Mouse (Mus musculus) adrenal gland, adult 2 months (tissue): ENCODE measurements around the gene Rnf6. TPM values are rescaled to one million over a fixed set of nuclear protein-coding genes. Genes with fewer than 3 reads are reported as not detected.

Experiments used
- DNase-seq: peaks from one replicate; pipeline ENCODE4 v3.0.0; 2021
- long read RNA-seq: library from polyadenylated mRNA; stranded (forward); transcript quantifications from one replicate; pipeline ENCODE4 v2.0.0, GENCODE M21; 2021
- polyA plus RNA-seq: library from polyadenylated mRNA; depleted of rRNA; stranded (reverse); fragments of >200 nt; gene quantifications from 2 replicates; pipeline ENCODE4 v1.2.3, GENCODE M21; 2012; rRNA removed
- total RNA-seq, 2 experiments: library from RNA; stranded (reverse); gene quantifications; 2 replicates each; pipeline ENCODE4 v1.2.3; 2021

The Rnf6 gene
- total RNA-seq (10 to 100 TPM; 45.4 to 75.7 TPM), polyA plus RNA-seq (7.1 and 9.2 TPM in 2 replicates)
- long read RNA-seq, transcript Rnf6-206 (5 exons, 3,452 nt): major isoform, 30 of 49 reads
- long read RNA-seq, transcript Rnf6-201 (5 exons, 2,388 nt): minor isoform, 6 of 49 reads
- long read RNA-seq, partial matches to known transcripts: 9 of 49 reads
- long read RNA-seq, other reads (novel, unspliced or antisense): 2 of 49 reads

GRCm38 (mm10) chr5:146220879-146221714, at the start of gene Rnf6:
TSS of gene Rnf6 (minus strand) at chr5:146221555.
- DNase-seq: peak; percentile 96

- no peak for DNase-seq
Measured at GRCm38 (mm10) chr5:146270593-146270992, 49.2 kb upstream of the Rnf6 start.

GRCm38 (mm10) chr5:146267776-146268175, 46.4 kb upstream of the Rnf6 start:
- no peak for DNase-seq

- no peak for DNase-seq
Measured at GRCm38 (mm10) chr5:146265934-146266591, 44.7 kb upstream of the Rnf6 start.

- DNase-seq: no peak
Measured at GRCm38 (mm10) chr5:146260003-146260402, 38.6 kb upstream of the Rnf6 start.

GRCm38 (mm10) chr5:146253644-146254043, 32.3 kb upstream of the Rnf6 start:
- DNase-seq: no peak

- DNase-seq: peak; percentile 75
Measured at GRCm38 (mm10) chr5:146251663-146252429, 30.5 kb upstream of the Rnf6 start.

- DNase-seq: no peak
Measured at GRCm38 (mm10) chr5:146250369-146251075, 29.2 kb upstream of the Rnf6 start.

GRCm38 (mm10) chr5:146248746-146249145, 27.4 kb upstream of the Rnf6 start:
- DNase-seq: peak; percentile 64

GRCm38 (mm10) chr5:146247709-146248108, 26.4 kb upstream of the Rnf6 start:
- DNase-seq: no peak

GRCm38 (mm10) chr5:146246386-146246785, 25.0 kb upstream of the Rnf6 start:
- DNase-seq: peak; percentile 75

- DNase-seq: no peak
Measured at GRCm38 (mm10) chr5:146245646-146246370, 24.5 kb upstream of the Rnf6 start.

GRCm38 (mm10) chr5:146245193-146245592, 23.8 kb upstream of the Rnf6 start:
- DNase-seq: no peak

GRCm38 (mm10) chr5:146241202-146241601, 19.8 kb upstream of the Rnf6 start:
- DNase-seq: no peak

- no peak for DNase-seq
Measured at GRCm38 (mm10) chr5:146240771-146241170, 19.4 kb upstream of the Rnf6 start.

GRCm38 (mm10) chr5:146238274-146238673, 16.9 kb upstream of the Rnf6 start:
- no peak for DNase-seq

- no peak for DNase-seq
Measured at GRCm38 (mm10) chr5:146234336-146234735, 13.0 kb upstream of the Rnf6 start.

GRCm38 (mm10) chr5:146232816-146233215, 11.5 kb upstream of the Rnf6 start:
- DNase-seq: no peak

GRCm38 (mm10) chr5:146232056-146232675, 10.8 kb upstream of the Rnf6 start:
- DNase-seq: no peak

- DNase-seq: no peak
Measured at GRCm38 (mm10) chr5:146231655-146231996, 10.3 kb upstream of the Rnf6 start.
